Mouse (Mus musculus): ENCODE measurements at regions not wholly inside any gene's neighbourhood (a gene's known extent, or its start where the extent isn't known, plus 50 kb on each side); places are given as distances from the start of the nearest gene placed in this dataset.
"Not testable (repeated sequence)": the region's sequence is repeated elsewhere in the genome, so short reads cannot be mapped to it uniquely, and the experiment has no call there.

- no peak for DNase-seq
These were observed 74.1 kb upstream of the Speer2 start for GRCm38 (mm10) chr16:69937514-69938194.

GRCm38 (mm10) chr16:69943635-69944034 lies 80.1 kb upstream of the Speer2 start:
- no peak for DNase-seq

GRCm38 (mm10) chr16:69948783-69949182 lies 85.2 kb upstream of the Speer2 start:
- no peak for DNase-seq

- no peak for DNase-seq
These were observed 85.8 kb upstream of the Speer2 start for GRCm38 (mm10) chr16:69949339-69949738.

GRCm38 (mm10) chr16:69951581-69951980 lies 88.0 kb upstream of the Speer2 start:
- DNase-seq: no peak

- DNase-seq: not testable (repeated sequence)
These were observed 103.0 kb upstream of the Speer2 start for GRCm38 (mm10) chr16:69966561-69966960.

- DNase-seq: no peak
These were observed 116.4 kb upstream of the Speer2 start for GRCm38 (mm10) chr16:69979813-69980527.

- no peak for DNase-seq
These were observed 120.8 kb upstream of the Speer2 start for GRCm38 (mm10) chr16:69984320-69984719.

GRCm38 (mm10) chr16:69991907-69992470 lies 128.4 kb upstream of the Speer2 start:
- no peak for DNase-seq

- DNase-seq: no peak
These were observed 129.2 kb upstream of the Speer2 start for GRCm38 (mm10) chr16:69992715-69993114.

- no peak for DNase-seq
These were observed 143.3 kb upstream of the Speer2 start for GRCm38 (mm10) chr16:70006863-70007262.

- no peak for DNase-seq
These were observed 153.4 kb upstream of the Speer2 start for GRCm38 (mm10) chr16:70016980-70017379.

GRCm38 (mm10) chr16:70019564-70019963 lies 156.0 kb upstream of the Speer2 start:
- no peak for DNase-seq

GRCm38 (mm10) chr16:70021436-70021835 lies 157.9 kb upstream of the Speer2 start:
- DNase-seq: no peak

GRCm38 (mm10) chr16:70028649-70029048 lies 165.1 kb upstream of the Speer2 start:
- peak in 1 of 2 experiments; percentile 1 for DNase-seq

- DNase-seq: no peak
These were observed 182.0 kb upstream of the Speer2 start for GRCm38 (mm10) chr16:70045547-70045946.

GRCm38 (mm10) chr16:70046009-70046408 lies 182.5 kb upstream of the Speer2 start:
- DNase-seq: no peak

GRCm38 (mm10) chr16:70049850-70050249 lies 186.3 kb upstream of the Speer2 start:
- no peak for DNase-seq

GRCm38 (mm10) chr16:70071471-70071870 lies 207.9 kb upstream of the Speer2 start:
- no peak for DNase-seq

- DNase-seq: no peak
These were observed 210.2 kb upstream of the Speer2 start for GRCm38 (mm10) chr16:70073740-70074139.

GRCm38 (mm10) chr16:70079497-70079896 lies 216.0 kb upstream of the Speer2 start:
- DNase-seq: no peak

GRCm38 (mm10) chr16:70091291-70091690 lies 222.5 kb upstream of the Gbe1 start:
- no peak for DNase-seq

- no peak for DNase-seq
These were observed 221.8 kb upstream of the Gbe1 start for GRCm38 (mm10) chr16:70091963-70092362.

GRCm38 (mm10) chr16:70093224-70093623 lies 220.5 kb upstream of the Gbe1 start:
- DNase-seq: no peak
